Mouse (Mus musculus) layer of hippocampus, postnatal 25 days (tissue): ENCODE data around the gene Emp2. TPM values are rescaled to one million over a fixed set of nuclear protein-coding genes. Genes with fewer than 3 reads are reported as not detected.
"Not testable (repeated sequence)": the region's sequence is repeated elsewhere in the genome, so short reads cannot be mapped to it uniquely, and the experiment has no call there.

Source experiments
- DNase-seq, 2 experiments: peaks; one replicate each; pipeline ENCODE4 v3.0.0; 2022; ENCODE audit warnings: mixed read lengths in 2 of 2, low spot score in 1 of 2; ENCODE audit errors: extremely low spot score in 1 of 2
- total RNA-seq, 2 experiments: library from RNA; stranded (reverse); gene quantifications; 2 replicates each; pipeline ENCODE4 v1.2.3; 2021

Emp2 gene
- total RNA-seq, 2 experiments from 2014 or later = 18.4 to 19.1 TPM

- DNase-seq = no peak
These were observed 6.3 kb upstream of the Emp2 start for GRCm38 (mm10) chr16:10319914-10320569.

- DNase-seq = no peak
These were observed 3.4 kb upstream of the Emp2 start for GRCm38 (mm10) chr16:10317197-10317544.

- no peak for DNase-seq
These were observed 2.9 kb upstream of the Emp2 start for GRCm38 (mm10) chr16:10316493-10317196.

- DNase-seq = no peak
These were observed 542 bp downstream of the Emp2 start for GRCm38 (mm10) chr16:10313226-10313625.

- no peak for DNase-seq
These were observed 1.8 kb downstream of the Emp2 start for GRCm38 (mm10) chr16:10311989-10312388.

GRCm38 (mm10) chr16:10311086-10311485 is 2.7 kb downstream of the Emp2 start:
- no peak for DNase-seq

- no peak for DNase-seq
These were observed 3.3 kb downstream of the Emp2 start for GRCm38 (mm10) chr16:10310507-10310906.

GRCm38 (mm10) chr16:10307351-10307750 is 6.4 kb downstream of the Emp2 start:
- DNase-seq = no peak

- no peak for DNase-seq
These were observed 7.7 kb downstream of the Emp2 start for GRCm38 (mm10) chr16:10306101-10306500.

GRCm38 (mm10) chr16:10301337-10301736 is 12.4 kb downstream of the Emp2 start:
- no peak for DNase-seq

- no peak for DNase-seq
These were observed 13.3 kb downstream of the Emp2 start for GRCm38 (mm10) chr16:10300231-10301186.

- no peak for DNase-seq
These were observed 14.1 kb downstream of the Emp2 start for GRCm38 (mm10) chr16:10299637-10300036.

- no peak for DNase-seq
These were observed 15.8 kb downstream of the Emp2 start for GRCm38 (mm10) chr16:10297696-10298644.

- DNase-seq = no peak
These were observed 25.7 kb downstream of the Emp2 start for GRCm38 (mm10) chr16:10288115-10288514.

GRCm38 (mm10) chr16:10286513-10287268 is 27.1 kb downstream of the Emp2 start:
- no peak for DNase-seq

GRCm38 (mm10) chr16:10281890-10282289 is 31.9 kb downstream of the Emp2 start:
- DNase-seq = no peak

- peak; percentile 73 to 95 for DNase-seq
These were observed 33.3 kb downstream of the Emp2 start for GRCm38 (mm10) chr16:10280286-10280951.

- DNase-seq = not testable (repeated sequence)
These were observed 37.0 kb downstream of the Emp2 start for GRCm38 (mm10) chr16:10276778-10277177.

GRCm38 (mm10) chr16:10274465-10274864 is 39.3 kb downstream of the Emp2 start:
- no peak for DNase-seq
